Mouse (Mus musculus) lung, adult 2 months (tissue): Measurements from ENCODE around the gene R3hdm1. TPM values are rescaled to one million over a fixed set of nuclear protein-coding genes. Genes with fewer than 3 reads are reported as not detected.

Source experiments
- DNase-seq: peaks from one replicate; pipeline ENCODE4 v3.0.0; 2022
- H3K4me1 ChIP-seq: fragments of 200-500 bp; 2 replicates; pipeline ENCODE4 v1.6.1; 2011; ENCODE audit warnings: low read length; ENCODE audit not compliant: control insufficient read depth, insufficient read depth
- H3K4me3 ChIP-seq: fragments of 200-500 bp; replicated peaks from 2 replicates; pipeline ENCODE3; 2011; ENCODE audit warnings: low read depth, mild to moderate bottlenecking, control low read depth, low read length; ENCODE audit errors: extremely low read depth
- CTCF ChIP-seq: fragments of 200-500 bp; IDR thresholded peaks from 2 replicates; pipeline ENCODE4 v1.5.1; 2011; ENCODE audit warnings: mild to moderate bottlenecking, low read length, control low read depth; ENCODE audit not compliant: insufficient read depth
- POLR2A ChIP-seq: fragments of 200-500 bp; IDR thresholded peaks from 2 replicates; pipeline ENCODE4 v1.6.1; 2011; ENCODE audit warnings: low read depth, mild to moderate bottlenecking, control low read depth, low read length, borderline replicate concordance; ENCODE audit errors: extremely low read depth
- WGBS: fragments of 180-500 bp; shearing (Covaris S2); methylation state at CpG from one replicate; pipeline ENCODE4 v1.1.7; 2018; 5-methylcytosine and 5-hydroxymethylcytosine counted together
- polyA plus RNA-seq: library from polyadenylated mRNA; depleted of rRNA; stranded (reverse); fragments of >200 nt; gene quantifications from 2 replicates; pipeline ENCODE4 v1.2.3, GENCODE M21; 2012

The R3hdm1 gene
- polyA plus RNA-seq, 1 experiment: 34.2 TPM

DNA sequence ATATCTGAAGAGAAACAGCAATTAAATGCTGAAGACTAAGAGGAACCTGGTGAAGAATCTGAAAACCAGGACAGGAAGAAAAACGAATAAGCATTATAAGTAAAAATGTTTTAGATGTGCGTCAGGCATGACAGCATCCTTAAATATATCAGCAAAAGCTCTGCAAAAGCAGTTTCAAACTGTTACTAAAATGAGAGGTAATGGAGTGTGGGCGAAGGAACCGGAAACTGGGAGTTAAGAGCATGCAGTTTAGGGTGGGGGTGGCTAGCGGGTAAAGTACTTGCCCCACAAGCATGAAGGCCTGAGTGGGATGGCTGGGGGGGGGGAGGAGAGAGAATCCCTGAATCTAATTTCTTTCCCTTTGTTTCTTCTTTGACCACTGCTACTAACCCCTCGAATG lies 30.1 kb upstream of the R3hdm1 start:
- DNase-seq: no peak
- 94% methylated on average over 6 of the region's 6 CpGs for WGBS
- Histone ChIP-seq H3K4me1 (no peaks in the 10 kb centered on the region), H3K4me3 (no peak overlapping the region)
- TF ChIP-seq CTCF (no peak), POLR2A (no peak)

DNA sequence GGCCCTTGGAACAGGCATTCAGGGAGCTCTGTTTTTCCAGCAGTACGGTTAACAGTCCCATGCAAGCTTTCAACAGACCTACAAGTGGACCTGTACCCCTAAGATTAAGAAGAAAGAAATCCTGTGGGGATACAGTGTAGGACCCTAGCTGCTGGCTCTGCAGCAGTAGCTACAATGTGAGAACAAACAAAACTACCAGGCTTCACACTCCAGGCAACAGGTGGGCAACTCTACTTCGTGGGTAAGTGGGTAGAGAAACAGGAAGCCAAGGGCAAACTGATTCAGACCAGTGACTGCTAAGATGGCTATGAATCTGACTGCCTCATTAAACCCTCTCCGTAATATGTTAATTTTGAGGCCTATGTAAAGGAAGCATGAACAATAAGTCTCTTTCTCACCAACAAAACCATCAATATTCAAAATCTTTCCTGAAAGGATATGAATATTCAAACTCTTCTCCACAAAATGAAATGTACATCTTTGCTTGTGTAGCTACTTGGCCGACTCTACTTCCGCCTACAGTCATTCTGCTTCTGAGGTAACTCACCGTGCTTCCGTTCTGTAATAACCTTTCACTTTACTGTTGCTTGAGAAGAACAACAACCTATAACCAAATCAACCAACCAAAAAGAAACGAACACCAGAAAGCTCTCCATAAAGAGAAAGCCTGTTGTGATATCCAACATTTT lies 26.2 kb upstream of the R3hdm1 start:
- peaks cover 3% of the 10 kb centered on the region; the same call in 1 of the 2 replicates for H3K4me1 ChIP-seq
- 87% methylated on average over 8 of the region's 8 CpGs for WGBS
- no peak for DNase-seq
- TF ChIP-seq POLR2A: no peak
- TF ChIP-seq CTCF: no peak
- no peak overlapping the region for H3K4me3 ChIP-seq

DNA sequence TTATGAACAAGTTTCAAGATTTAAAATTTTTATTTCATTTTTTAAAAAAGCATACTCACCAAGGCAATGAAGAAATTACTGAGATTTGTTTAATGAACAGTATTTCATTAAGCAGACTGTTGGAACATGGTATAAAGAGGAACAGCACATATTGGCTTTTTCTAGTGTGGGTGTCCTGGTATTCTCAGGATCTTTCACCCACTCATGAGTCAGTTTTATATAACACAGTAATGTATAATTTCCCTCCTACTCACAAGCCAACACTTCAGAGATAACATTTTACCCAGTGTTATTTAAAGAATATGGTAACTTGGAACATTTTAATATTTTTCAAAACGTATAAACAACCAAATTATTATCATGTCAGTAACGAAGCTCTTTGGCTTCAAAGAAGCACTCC lies 25.3 kb upstream of the R3hdm1 start:
- H3K4me1 ChIP-seq: peaks cover 3% of the 10 kb centered on the region; the same call in 1 of the 2 replicates
- H3K4me3 ChIP-seq: no peak overlapping the region
- no peak for DNase-seq
- WGBS: 90% methylated on average over 2 of the region's 2 CpGs
- TF ChIP-seq POLR2A (no peak), CTCF (no peak)

DNA sequence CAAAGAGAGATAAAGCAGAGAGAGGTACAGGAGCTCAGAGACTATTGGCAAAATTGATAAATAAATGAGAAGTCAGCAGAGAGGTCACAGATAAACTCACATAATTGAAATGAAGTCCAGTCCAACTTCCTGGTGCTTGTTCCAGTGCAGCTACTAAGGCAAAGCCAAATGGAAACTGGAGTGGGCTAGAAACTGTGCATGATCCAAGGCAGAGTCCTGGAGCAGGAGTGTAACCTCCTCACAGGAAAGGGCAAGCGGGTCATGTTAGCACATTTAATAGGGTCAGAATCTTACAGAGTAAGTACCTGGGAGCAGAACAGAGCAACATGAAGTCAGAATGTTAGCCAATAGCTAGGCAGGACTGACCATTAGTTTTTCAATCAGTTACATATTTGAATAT lies 24.5 kb upstream of the R3hdm1 start:
- Histone ChIP-seq H3K4me1 (peaks cover 3% of the 10 kb centered on the region; the same call in 1 of the 2 replicates), H3K4me3 (no peak overlapping the region)
- no peak for DNase-seq
- 96% methylated on average over 1 of the region's 1 CpGs for WGBS
- TF ChIP-seq CTCF (no peak), POLR2A (no peak)

DNA sequence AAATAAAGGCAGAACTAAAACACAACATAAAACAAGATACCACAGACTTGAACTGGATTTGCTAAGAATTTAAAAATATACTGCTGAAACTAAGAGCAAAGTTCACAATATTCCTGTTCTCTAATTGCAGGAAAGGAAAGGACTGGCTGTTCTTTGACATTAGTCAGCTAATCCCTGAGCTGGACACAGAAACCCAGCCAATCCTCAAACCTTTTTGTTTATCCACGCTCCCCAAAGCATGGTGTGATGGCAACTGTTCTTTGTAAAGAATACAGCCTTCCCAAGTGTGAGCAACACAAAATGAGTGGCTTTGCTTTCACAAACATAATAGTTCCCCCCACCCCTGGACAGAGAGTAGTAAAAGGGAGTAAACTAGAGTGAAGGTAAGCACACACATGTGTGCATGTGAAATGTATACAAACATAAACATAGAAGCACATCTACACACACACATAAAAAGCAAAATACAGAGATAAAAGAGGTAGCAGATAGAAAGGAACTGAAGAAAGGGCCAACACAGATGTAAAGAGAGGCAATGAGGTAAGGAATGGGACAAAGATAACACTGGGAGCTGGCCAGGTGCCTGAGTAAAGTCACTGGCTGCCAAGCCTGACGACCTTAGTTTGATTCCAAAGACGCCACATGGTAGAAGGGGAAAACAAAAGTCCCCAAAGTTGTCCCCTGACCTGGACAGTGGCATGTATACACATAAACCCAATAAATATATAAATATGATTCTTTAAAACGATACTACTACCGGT lies 22.0 kb upstream of the R3hdm1 start:
- peaks cover 3% of the 10 kb centered on the region; the same call in 1 of the 2 replicates for H3K4me1 ChIP-seq
- no peak for DNase-seq
- TF ChIP-seq POLR2A: no peak
- TF ChIP-seq CTCF: no peak
- H3K4me3 ChIP-seq: no peak overlapping the region
- 67% methylated on average over 5 of the region's 5 CpGs for WGBS

DNA sequence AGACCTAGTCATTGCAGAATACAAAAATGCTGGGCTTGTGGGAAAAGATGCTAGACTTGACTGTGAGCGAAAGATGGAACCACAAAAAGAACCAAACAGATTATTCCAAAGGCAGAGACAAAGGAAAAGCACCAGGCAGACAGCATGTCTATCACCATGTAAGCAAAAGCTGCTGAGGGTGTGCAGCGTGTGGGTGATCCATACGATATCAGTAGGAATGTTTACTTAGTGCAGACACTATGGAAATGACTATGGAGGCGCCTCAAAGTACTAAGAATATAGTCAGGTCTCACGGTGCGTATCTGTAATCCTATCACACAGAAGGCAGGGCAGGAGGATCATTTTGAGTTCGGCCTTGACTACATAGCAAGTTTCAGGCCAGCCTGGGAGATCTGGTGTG lies 21.2 kb upstream of the R3hdm1 start:
- TF ChIP-seq CTCF: no peak
- no peak for TF ChIP-seq POLR2A
- H3K4me3 ChIP-seq: no peak overlapping the region
- WGBS: 86% methylated on average over 7 of the region's 7 CpGs

DNA sequence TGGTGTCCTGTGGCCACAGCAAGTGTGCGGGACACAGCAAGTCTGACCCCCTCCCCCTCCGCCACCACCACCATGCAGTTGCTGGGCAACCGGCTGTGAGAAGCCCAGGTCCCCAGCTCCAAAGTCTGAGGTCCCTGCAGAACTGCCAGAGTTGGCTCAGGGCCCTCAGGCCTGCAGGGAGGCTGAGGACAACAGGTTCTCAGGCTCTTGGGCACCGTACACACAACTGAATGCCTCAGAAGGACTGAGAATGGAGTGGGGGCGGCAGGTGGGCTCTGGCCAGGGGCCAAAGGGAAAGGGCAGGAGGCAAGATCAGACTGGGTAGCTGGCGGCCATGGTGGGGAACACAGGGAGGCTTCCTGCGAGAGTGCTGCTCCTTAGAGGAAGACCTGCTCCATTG lies 20.3 kb upstream of the R3hdm1 start:
- TF ChIP-seq CTCF (no peak), POLR2A (no peak)
- H3K4me1 ChIP-seq: peaks cover 3% of the 10 kb centered on the region; the same call in 1 of the 2 replicates
- no peak for DNase-seq
- H3K4me3 ChIP-seq: no peak overlapping the region
- 89% methylated on average over 7 of the region's 7 CpGs for WGBS

More for the DNA sequence above, 21.2 kb upstream of the R3hdm1 start:
- peaks cover 3% of the 10 kb centered on the region; the same call in 1 of the 2 replicates for H3K4me1 ChIP-seq
- no peak for DNase-seq

DNA sequence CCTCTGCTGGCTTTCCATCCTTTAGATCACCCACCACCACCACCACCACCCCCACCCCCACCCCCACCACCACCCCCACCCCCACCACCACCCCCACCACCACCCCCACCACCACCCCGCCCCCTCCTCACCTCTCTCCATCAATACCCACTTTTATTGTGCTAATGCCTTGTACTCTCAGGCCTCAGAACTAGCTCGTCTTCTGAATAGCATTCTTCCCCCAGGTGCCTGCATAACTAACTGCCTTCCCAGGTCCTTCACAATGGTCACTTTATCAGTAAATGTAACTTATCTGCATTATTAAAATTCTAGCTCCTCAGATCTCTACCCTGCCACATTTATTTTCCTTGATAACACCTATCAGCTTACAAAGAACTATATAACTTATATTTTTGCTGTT lies 8.4 kb upstream of the R3hdm1 start:
- no peak for TF ChIP-seq CTCF
- no peak for TF ChIP-seq POLR2A
- DNase-seq: no peak
- H3K4me1 ChIP-seq: no peaks in the 10 kb centered on the region
- 87% methylated on average over 2 of the region's 2 CpGs for WGBS
- no peak overlapping the region for H3K4me3 ChIP-seq

DNA sequence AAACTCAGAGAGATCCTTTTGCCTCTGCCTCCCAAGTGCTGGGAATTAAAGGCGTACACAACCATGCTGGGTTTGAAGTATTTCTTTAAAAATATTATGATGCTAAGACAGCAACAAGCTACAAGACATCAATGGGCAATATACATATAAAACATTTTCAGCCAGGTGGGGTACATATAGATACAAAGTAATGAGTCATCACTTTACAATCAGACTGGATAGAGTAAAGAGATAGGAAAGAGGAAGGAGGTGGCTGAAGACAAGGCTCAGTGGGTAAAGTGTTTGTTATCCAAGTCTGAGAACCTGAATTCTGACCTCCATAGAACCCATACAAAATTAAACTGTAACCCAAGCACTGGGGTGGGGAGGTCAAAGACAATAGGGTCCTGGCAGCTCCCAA lies 4.8 kb upstream of the R3hdm1 start:
- TF ChIP-seq CTCF (no peak), POLR2A (no peak)
- 95% methylated on average over 1 of the region's 1 CpGs for WGBS
- H3K4me3 ChIP-seq: no peak overlapping the region
- no peaks in the 10 kb centered on the region for H3K4me1 ChIP-seq
- DNase-seq: no peak

DNA sequence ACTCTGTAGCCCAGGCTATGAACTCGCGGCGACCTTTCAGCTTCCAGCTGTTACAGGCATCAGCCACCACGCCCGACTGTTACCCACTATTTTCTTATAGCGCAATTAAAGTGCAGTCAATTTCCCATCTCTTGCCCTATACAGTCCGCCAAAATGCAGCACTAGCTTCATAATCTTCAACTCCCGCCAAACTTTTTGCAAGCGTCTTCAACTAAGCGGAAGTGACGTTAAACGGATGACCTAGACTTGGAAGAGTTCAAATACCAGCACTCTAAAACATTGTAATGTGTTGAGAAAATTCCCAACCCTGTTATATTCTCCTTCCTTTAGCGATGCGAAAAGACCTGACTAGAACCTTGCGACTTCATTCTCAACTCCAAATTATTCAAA lies 855 bp upstream of the R3hdm1 start:
- WGBS: under 1% methylated on average over 15 of the region's 15 CpGs
- DNase-seq: peak; percentile 49

More for the DNA sequence above, 855 bp upstream of the R3hdm1 start:
- no peak for TF ChIP-seq CTCF
- no peak for TF ChIP-seq POLR2A
- Histone ChIP-seq H3K4me3 (peak overlapping the region; percentile 77), H3K4me1 (no peaks in the 10 kb centered on the region)
